Mouse (Mus musculus) erythroblast, adult 5-6 weeks (primary cell): ENCODE measurements around the gene Ndufs2. TPM values are rescaled to one million over a fixed set of nuclear protein-coding genes. Genes with fewer than 3 reads are reported as not detected.

Experiments
- total RNA-seq, 2 experiments: library from RNA; stranded (forward) in 1 of 2; stranded (reverse) in 1 of 2; fragments of 150-400 nt in 1 of 2; fragments of 200-764, 138-1000 nt in 1 of 2; gene quantifications; 2 replicates each; pipeline versions ENCODE4 v1.2.3 to v1.2.4; 2015 to 2017; ENCODE audit warnings: low replicate concordance in 2 of 2

Ndufs2 gene
- total RNA-seq, 2 experiments from 2014 or later: 62.1 to 78.4 TPM

Other genes with a start within 250 kb of the Ndufs2 start
- gene Fcgr4, start 232.5 kb downstream of the Ndufs2 start, total RNA-seq (2015; ENCODE audit: low replicate concordance): 15.3 and 27.5 TPM in 2 replicates
- gene Fcgr4, start 232.5 kb downstream of the Ndufs2 start, total RNA-seq (2017; ENCODE audit: low replicate concordance): 9.3 and 10.6 TPM in 2 replicates
- 100 and 146 TPM in 2 replicates for gene Fcgr3, start 186.5 kb downstream of the Ndufs2 start, total RNA-seq (2015; ENCODE audit: low replicate concordance)
- gene Fcgr3, start 186.5 kb downstream of the Ndufs2 start, total RNA-seq (2017; ENCODE audit: low replicate concordance): 78.3 and 110 TPM in 2 replicates
- gene Cfap126, start 137.5 kb downstream of the Ndufs2 start, total RNA-seq (2015; ENCODE audit: low replicate concordance): not detected in 2 replicates
- gene Cfap126, start 137.5 kb downstream of the Ndufs2 start, total RNA-seq (2017; ENCODE audit: low replicate concordance): not detected in 2 replicates
- 15.6 and 40.3 TPM in 2 replicates for gene Sdhc, start 100.8 kb downstream of the Ndufs2 start, total RNA-seq (2015; ENCODE audit: low replicate concordance)
- gene Sdhc, start 100.8 kb downstream of the Ndufs2 start, total RNA-seq (2017; ENCODE audit: low replicate concordance): 9.2 and 20.0 TPM in 2 replicates
- not detected in 2 replicates for gene Mpz, start 100.7 kb downstream of the Ndufs2 start, total RNA-seq (2015; ENCODE audit: low replicate concordance)
- gene Mpz, start 100.7 kb downstream of the Ndufs2 start, total RNA-seq (2017; ENCODE audit: low replicate concordance): not detected in 2 replicates
- not detected in 2 replicates for gene Pcp4l1, start 55.1 kb downstream of the Ndufs2 start, total RNA-seq (2015; ENCODE audit: low replicate concordance)
- gene Pcp4l1, start 55.1 kb downstream of the Ndufs2 start, total RNA-seq (2017; ENCODE audit: low replicate concordance): 0.84 and 3.2 TPM in 2 replicates
- not detected in 2 replicates for gene Nr1i3, start 37.4 kb downstream of the Ndufs2 start, total RNA-seq (2015; ENCODE audit: low replicate concordance)
- not detected in 2 replicates for gene Nr1i3, start 37.4 kb downstream of the Ndufs2 start, total RNA-seq (2017; ENCODE audit: low replicate concordance)
- gene Tomm40l, start 28.9 kb downstream of the Ndufs2 start, total RNA-seq (2015; ENCODE audit: low replicate concordance): 4.0 and 4.2 TPM in 2 replicates
- gene Tomm40l, start 28.9 kb downstream of the Ndufs2 start, total RNA-seq (2017; ENCODE audit: low replicate concordance): 2.2 and 2.6 TPM in 2 replicates
- not detected in 2 replicates for gene Apoa2, start 26.3 kb downstream of the Ndufs2 start, total RNA-seq (2015; ENCODE audit: low replicate concordance)
- gene Apoa2, start 26.3 kb downstream of the Ndufs2 start, total RNA-seq (2017; ENCODE audit: low replicate concordance): not detected in 2 replicates
- 269 and 282 TPM in 2 replicates for gene Fcer1g, start 17.0 kb downstream of the Ndufs2 start, total RNA-seq (2015; ENCODE audit: low replicate concordance)
- gene Fcer1g, start 17.0 kb downstream of the Ndufs2 start, total RNA-seq (2017; ENCODE audit: low replicate concordance): 89.5 and 162 TPM in 2 replicates
- 0.19 TPM in 1 of 2 replicates, not detected in the other for gene Adamts4, start 967 bp downstream of the Ndufs2 start, total RNA-seq (2015; ENCODE audit: low replicate concordance)
- gene Adamts4, start 967 bp downstream of the Ndufs2 start, total RNA-seq (2017; ENCODE audit: low replicate concordance): not detected in 2 replicates
- 8.1 and 11.3 TPM in 2 replicates for gene B4galt3, start 18.9 kb upstream of the Ndufs2 start, total RNA-seq (2015; ENCODE audit: low replicate concordance)
- 7.7 and 29.1 TPM in 2 replicates for gene B4galt3, start 18.9 kb upstream of the Ndufs2 start, total RNA-seq (2017; ENCODE audit: low replicate concordance)
- gene Ppox, start 29.8 kb upstream of the Ndufs2 start, total RNA-seq (2015; ENCODE audit: low replicate concordance): 416 and 462 TPM in 2 replicates
- gene Ppox, start 29.8 kb upstream of the Ndufs2 start, total RNA-seq (2017; ENCODE audit: low replicate concordance): 506 and 765 TPM in 2 replicates
- gene Usp21, start 36.6 kb upstream of the Ndufs2 start, total RNA-seq (2015; ENCODE audit: low replicate concordance): 9.6 and 12.1 TPM in 2 replicates
- 9.4 and 13.9 TPM in 2 replicates for gene Usp21, start 36.6 kb upstream of the Ndufs2 start, total RNA-seq (2017; ENCODE audit: low replicate concordance)
- gene Ufc1, start 43.6 kb upstream of the Ndufs2 start, total RNA-seq (2015; ENCODE audit: low replicate concordance): 23.4 and 28.6 TPM in 2 replicates
- 13.9 and 19.3 TPM in 2 replicates for gene Ufc1, start 43.6 kb upstream of the Ndufs2 start, total RNA-seq (2017; ENCODE audit: low replicate concordance)
- 3.8 and 4.8 TPM in 2 replicates for gene Dedd, start 77.8 kb upstream of the Ndufs2 start, total RNA-seq (2015; ENCODE audit: low replicate concordance)
- gene Dedd, start 77.8 kb upstream of the Ndufs2 start, total RNA-seq (2017; ENCODE audit: low replicate concordance): 4.3 and 6.7 TPM in 2 replicates
- 6.7 and 7.3 TPM in 2 replicates for gene Nit1, start 94.3 kb upstream of the Ndufs2 start, total RNA-seq (2015; ENCODE audit: low replicate concordance)
- gene Nit1, start 94.3 kb upstream of the Ndufs2 start, total RNA-seq (2017; ENCODE audit: low replicate concordance): 11.0 and 13.8 TPM in 2 replicates
- 5.4 and 7.1 TPM in 2 replicates for gene Pfdn2, start 94.3 kb upstream of the Ndufs2 start, total RNA-seq (2015; ENCODE audit: low replicate concordance)
- 1.5 and 15.1 TPM in 2 replicates for gene Pfdn2, start 94.3 kb upstream of the Ndufs2 start, total RNA-seq (2017; ENCODE audit: low replicate concordance)
- gene Klhdc9, start 109.4 kb upstream of the Ndufs2 start, total RNA-seq (2015; ENCODE audit: low replicate concordance): not detected in 2 replicates
- gene Klhdc9, start 109.4 kb upstream of the Ndufs2 start, total RNA-seq (2017; ENCODE audit: low replicate concordance): not detected in 2 replicates
- not detected in 2 replicates for gene Nectin4, start 118.7 kb upstream of the Ndufs2 start, total RNA-seq (2015; ENCODE audit: low replicate concordance)
- 0.68 TPM in 1 of 2 replicates, not detected in the other for gene Nectin4, start 118.7 kb upstream of the Ndufs2 start, total RNA-seq (2017; ENCODE audit: low replicate concordance)
- 20.1 and 21.1 TPM in 2 replicates for gene Arhgap30, start 137.6 kb upstream of the Ndufs2 start, total RNA-seq (2015; ENCODE audit: low replicate concordance)
- 25.9 and 26.9 TPM in 2 replicates for gene Arhgap30, start 137.6 kb upstream of the Ndufs2 start, total RNA-seq (2017; ENCODE audit: low replicate concordance)
- 2.7 and 12.7 TPM in 2 replicates for gene Usf1, start 159.9 kb upstream of the Ndufs2 start, total RNA-seq (2015; ENCODE audit: low replicate concordance)
- gene Usf1, start 159.9 kb upstream of the Ndufs2 start, total RNA-seq (2017; ENCODE audit: low replicate concordance): 9.1 and 23.1 TPM in 2 replicates
- not detected in 2 replicates for gene Tstd1, start 167.5 kb upstream of the Ndufs2 start, total RNA-seq (2015; ENCODE audit: low replicate concordance)
- not detected in 2 replicates for gene Tstd1, start 167.5 kb upstream of the Ndufs2 start, total RNA-seq (2017; ENCODE audit: low replicate concordance)
- not detected in 2 replicates for gene F11r, start 186.1 kb upstream of the Ndufs2 start, total RNA-seq (2015; ENCODE audit: low replicate concordance)
- 0.42 TPM in 1 of 2 replicates, not detected in the other for gene F11r, start 186.1 kb upstream of the Ndufs2 start, total RNA-seq (2017; ENCODE audit: low replicate concordance)